Mouse (Mus musculus) cerebellum, adult 2 months (tissue): ENCODE data around the gene Ccdc182. TPM values are rescaled to one million over a fixed set of nuclear protein-coding genes. Genes with fewer than 3 reads are reported as not detected.

Source experiments
- DNase-seq, 2 experiments: peaks; one replicate each; pipeline ENCODE4 v3.0.0; 2021
- H3K27ac ChIP-seq: fragments of 200-500 bp; 2 replicates; pipeline ENCODE4 v1.5.1; 2012; ENCODE audit warnings: low read length, control low read depth, inconsistent platforms; ENCODE audit not compliant: insufficient read depth
- H3K27me3 ChIP-seq: fragments of 200-500 bp; 2 replicates; pipeline ENCODE4 v1.6.1; 2012; ENCODE audit warnings: inconsistent platforms, mild to moderate bottlenecking, low read length, moderate library complexity; ENCODE audit not compliant: control insufficient read depth, insufficient read depth
- H3K4me1 ChIP-seq: fragments of 200-500 bp; 2 replicates; pipeline ENCODE4 v1.6.1; 2011; ENCODE audit warnings: low read length; ENCODE audit not compliant: control insufficient read depth, insufficient read depth
- H3K4me3 ChIP-seq: fragments of 200-500 bp; replicated peaks from 2 replicates; pipeline ENCODE3; 2011; ENCODE audit warnings: mild to moderate bottlenecking, low read depth, low read length, control low read depth; ENCODE audit not compliant: insufficient read depth
- CTCF ChIP-seq: fragments of 200-500 bp; IDR thresholded peaks from 2 replicates; pipeline ENCODE4 v1.5.1; 2011; ENCODE audit warnings: low read depth, mild to moderate bottlenecking, control low read depth, low read length, moderate library complexity, borderline replicate concordance; ENCODE audit not compliant: insufficient read depth
- POLR2A ChIP-seq: fragments of 200-500 bp; IDR thresholded peaks from 2 replicates; pipeline ENCODE4 v1.6.1; 2011; ENCODE audit warnings: low read length, control low read depth, borderline replicate concordance; ENCODE audit not compliant: insufficient read depth
- WGBS: fragments of 180-500 bp; shearing (Covaris S2); methylation state at CpG from one replicate; pipeline ENCODE4 v1.1.7; 2018; 5-methylcytosine and 5-hydroxymethylcytosine counted together
- polyA plus RNA-seq: library from polyadenylated mRNA; depleted of rRNA; stranded (reverse); fragments of >200 nt; gene quantifications from 2 replicates; pipeline ENCODE4 v1.2.3, GENCODE M21; 2012

The Ccdc182 gene
- polyA plus RNA-seq, 1 experiment: 0.23 TPM

DNA sequence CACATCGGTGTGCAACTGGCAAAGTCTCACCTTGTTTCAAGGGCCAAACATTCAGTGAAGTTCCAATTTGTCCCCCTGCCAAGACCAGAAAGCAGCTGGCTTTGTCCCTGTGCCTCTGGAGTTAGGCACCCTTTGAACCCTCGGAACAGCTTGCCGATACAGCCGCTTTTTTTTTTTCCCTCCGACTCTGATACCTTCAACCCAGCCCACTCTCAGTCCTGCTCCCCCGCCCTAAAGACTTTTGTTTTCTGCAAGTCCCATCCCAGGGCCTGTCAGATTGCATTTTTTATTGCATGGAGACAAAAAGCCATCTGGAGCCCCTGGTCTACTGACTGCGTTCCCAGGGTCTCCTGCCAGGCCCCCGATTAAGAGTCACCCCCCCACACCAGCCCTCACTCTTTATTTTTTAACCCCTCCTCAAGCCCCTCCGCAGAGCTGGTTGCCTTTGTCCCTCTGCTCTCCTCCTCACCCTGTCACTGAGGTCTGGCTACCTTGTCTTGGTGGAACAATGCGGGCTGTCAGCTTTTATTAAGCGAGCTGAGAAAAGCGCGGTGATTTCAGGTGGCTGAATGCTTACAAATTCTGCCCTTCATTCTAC lies 18.9 kb upstream of the Ccdc182 start:
- WGBS: 25% methylated on average over 13 of the region's 13 CpGs
- TF ChIP-seq CTCF (no peak), POLR2A (no peak)
- H3K4me3 ChIP-seq: no peak overlapping the region
- H3K27ac ChIP-seq: no peak overlapping the region
- DNase-seq: no peak
- no peaks in the 10 kb centered on the region for H3K27me3 ChIP-seq
- no peaks in the 10 kb centered on the region; the same call in 1 of the 2 replicates for H3K4me1 ChIP-seq

- no peak overlapping the region for H3K27ac ChIP-seq
- no peak overlapping the region for H3K4me3 ChIP-seq
- no peak for DNase-seq
- WGBS: 59% methylated on average over 6 of the region's 6 CpGs
- TF ChIP-seq POLR2A (no peak), CTCF (no peak)
- H3K27me3 ChIP-seq: no peaks in the 10 kb centered on the region
- no peaks in the 10 kb centered on the region; the same call in 1 of the 2 replicates for H3K4me1 ChIP-seq
These were observed 17.9 kb upstream of the Ccdc182 start for GRCm38 (mm10) chr11:88275949-88276348.

- Histone ChIP-seq H3K4me1 (no peaks in the 10 kb centered on the region; the same call in 1 of the 2 replicates), H3K27ac (no peak overlapping the region), H3K27me3 (no peaks in the 10 kb centered on the region), H3K4me3 (no peak overlapping the region)
- peak; percentile 52 to 61 for DNase-seq
- WGBS: 30% methylated on average over 19 of the region's 19 CpGs
- TF ChIP-seq POLR2A: no peak
- TF ChIP-seq CTCF: no peak
These were observed 17.1 kb upstream of the Ccdc182 start for GRCm38 (mm10) chr11:88276534-88277308.

DNA sequence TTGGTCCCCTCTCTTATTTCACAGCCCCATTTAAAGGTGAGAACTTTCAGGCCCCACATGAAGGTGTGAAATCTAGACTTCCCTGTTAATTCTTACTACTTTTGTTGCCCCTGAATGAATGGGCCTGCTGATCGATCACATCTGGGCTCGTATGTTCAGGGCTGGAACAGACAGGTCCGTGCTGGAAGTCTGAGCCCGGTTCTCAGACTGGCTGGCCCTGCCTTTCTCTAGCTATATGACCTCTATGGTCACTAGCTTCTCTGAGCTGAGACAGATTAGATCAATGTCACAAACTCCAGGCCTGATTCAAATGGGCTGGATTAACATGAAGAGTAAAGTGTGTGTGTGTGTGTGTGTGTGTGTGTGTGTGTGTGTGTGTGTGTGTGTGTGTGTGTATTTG lies 14.9 kb upstream of the Ccdc182 start:
- WGBS: 86% methylated on average over 4 of the region's 4 CpGs
- DNase-seq: no peak
- TF ChIP-seq CTCF (no peak), POLR2A (no peak)
- H3K27me3 ChIP-seq: no peaks in the 10 kb centered on the region
- H3K4me1 ChIP-seq: no peaks in the 10 kb centered on the region; the same call in 1 of the 2 replicates
- no peak overlapping the region for H3K4me3 ChIP-seq
- H3K27ac ChIP-seq: no peak overlapping the region

- WGBS: 72% methylated on average over 8 of the region's 8 CpGs
- H3K4me3 ChIP-seq: no peak overlapping the region
- TF ChIP-seq POLR2A (no peak), CTCF (no peak)
- H3K27me3 ChIP-seq: no peaks in the 10 kb centered on the region
- no peaks in the 10 kb centered on the region; the same call in 1 of the 2 replicates for H3K4me1 ChIP-seq
- no peak for DNase-seq
- no peak overlapping the region for H3K27ac ChIP-seq
These were observed 13.4 kb upstream of the Ccdc182 start for GRCm38 (mm10) chr11:88280426-88280836.

DNA sequence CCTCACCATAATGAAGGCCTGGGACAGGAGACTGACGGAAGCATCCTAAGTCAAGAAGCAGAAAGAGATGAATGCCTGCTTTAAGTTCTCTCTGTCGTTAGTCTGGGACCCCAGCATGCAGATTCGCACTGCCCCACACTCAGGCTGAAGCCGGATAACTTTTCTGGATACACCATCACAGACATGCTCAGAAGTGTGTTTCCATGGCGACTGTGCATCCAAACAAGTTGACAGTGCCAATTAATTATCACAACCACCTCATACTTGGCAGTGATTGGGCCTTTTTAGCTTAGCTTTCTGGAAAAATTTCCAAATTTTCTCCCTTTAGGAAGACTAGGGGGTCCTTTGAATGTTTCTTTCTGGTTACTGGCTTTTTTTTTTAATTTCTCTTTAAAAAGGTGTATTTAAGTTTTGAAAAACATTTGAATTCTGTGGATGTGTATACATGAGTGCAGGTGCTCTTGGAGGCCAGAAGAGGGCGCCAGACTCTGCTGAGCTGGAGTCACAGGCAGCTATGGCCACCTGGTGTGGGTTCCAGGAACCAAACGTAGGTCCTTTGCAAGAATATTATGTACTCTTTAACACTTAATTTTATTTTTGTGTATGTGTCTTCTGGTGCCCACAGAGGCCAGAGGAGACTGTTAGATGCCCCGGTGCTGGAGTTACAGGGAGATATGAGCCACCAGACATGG lies 12.3 kb upstream of the Ccdc182 start:
- 58% methylated on average over 8 of the region's 8 CpGs for WGBS

GRCm38 (mm10) chr11:88282516-88282915 lies 11.3 kb upstream of the Ccdc182 start:
- TF ChIP-seq CTCF (peak; percentile 20; the same call in 1 of the 2 replicates), POLR2A (no peak)
- H3K4me1 ChIP-seq: no peaks in the 10 kb centered on the region
- WGBS: 98% methylated on average over 2 of the region's 2 CpGs

More for the DNA sequence above, 12.3 kb upstream of the Ccdc182 start:
- Histone ChIP-seq H3K4me1 (no peaks in the 10 kb centered on the region; the same call in 1 of the 2 replicates), H3K27me3 (no peaks in the 10 kb centered on the region), H3K4me3 (no peak overlapping the region), H3K27ac (no peak overlapping the region)
- TF ChIP-seq CTCF: peak; percentile 31; the same call in 1 of the 2 replicates
- TF ChIP-seq POLR2A: no peak
- DNase-seq: no peak

DNA sequence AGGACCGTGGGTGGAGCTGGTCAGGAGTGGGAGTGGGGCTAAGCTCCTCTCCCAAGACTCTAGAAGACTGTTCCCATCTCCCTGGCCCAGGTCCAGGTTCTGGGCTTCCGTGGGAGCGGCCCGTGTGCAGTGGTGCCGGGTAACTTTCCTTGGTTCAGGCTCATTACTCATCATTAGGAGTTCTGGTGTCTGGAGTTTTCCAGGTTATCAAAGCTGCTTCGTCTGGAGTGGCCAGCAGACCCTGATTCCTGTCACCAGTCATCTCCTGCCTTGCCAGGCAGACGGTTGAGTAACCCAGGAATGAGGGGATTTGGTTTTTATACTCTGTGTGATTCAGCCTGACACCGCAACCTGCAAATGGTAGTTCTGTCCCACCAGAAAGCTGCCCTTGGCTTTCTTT lies 7.8 kb upstream of the Ccdc182 start:
- H3K4me1 ChIP-seq: peaks cover 12% of the 10 kb centered on the region
- H3K27ac ChIP-seq: no peak overlapping the region
- WGBS: 57% methylated on average over 8 of the region's 8 CpGs
- no peaks in the 10 kb centered on the region for H3K27me3 ChIP-seq
- DNase-seq: no peak
- TF ChIP-seq CTCF (no peak), POLR2A (no peak)
- no peak overlapping the region for H3K4me3 ChIP-seq

More at GRCm38 (mm10) chr11:88282516-88282915, 11.3 kb upstream of the Ccdc182 start:
- DNase-seq: no peak
- Histone ChIP-seq H3K4me3 (no peak overlapping the region), H3K27ac (no peak overlapping the region), H3K27me3 (no peaks in the 10 kb centered on the region)
